ENCODE assay signal across 8 mouse cellular contexts in the genomic region with DNA sequence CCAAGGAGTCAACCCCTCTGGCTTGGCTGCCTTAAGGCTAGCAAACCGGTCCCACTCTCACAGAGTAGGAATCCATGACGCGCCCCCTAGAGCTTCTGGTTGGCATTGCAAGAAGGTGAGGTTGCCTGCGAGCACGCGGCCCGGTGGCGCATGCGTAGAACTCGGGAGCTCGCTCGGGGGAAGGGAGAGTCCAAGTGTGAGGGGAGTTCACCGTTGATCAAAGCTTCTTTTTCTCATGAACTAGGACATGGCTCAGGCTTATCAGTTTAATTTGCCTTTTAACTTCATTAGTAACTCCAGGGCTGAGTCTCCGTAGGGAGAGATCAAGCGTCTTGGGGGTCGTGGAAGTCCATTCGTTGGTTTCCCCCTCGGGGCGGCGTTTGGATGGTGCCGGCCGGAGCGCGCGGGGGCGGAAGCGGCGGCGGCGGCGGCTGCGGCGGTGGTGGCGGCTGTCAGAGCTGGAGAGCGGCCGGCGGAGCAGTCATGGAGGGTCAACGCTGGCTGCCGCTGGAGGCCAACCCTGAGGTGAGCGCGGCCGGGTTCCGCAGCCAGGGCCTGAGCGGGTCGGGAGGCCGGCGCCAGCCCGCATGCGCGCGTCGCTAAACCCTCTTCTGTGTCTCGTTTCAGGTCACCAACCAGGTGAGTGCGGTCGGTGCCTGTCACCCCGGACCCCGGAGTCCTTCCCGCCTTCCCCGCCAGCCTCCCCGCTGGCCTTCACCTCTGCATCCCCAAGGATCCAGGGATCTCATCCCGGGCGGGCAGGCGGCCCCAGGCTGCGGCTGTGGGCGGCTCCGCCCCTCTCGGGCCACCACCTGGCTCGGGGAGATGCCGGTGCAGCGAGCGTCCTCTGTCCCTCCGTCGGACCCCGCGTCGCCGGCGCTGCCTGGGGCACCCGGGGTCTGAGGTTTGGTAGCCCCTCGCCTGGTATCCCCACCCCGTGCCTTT. TPM values are rescaled to one million over a fixed set of nuclear protein-coding genes. Genes with fewer than 3 reads are reported as not detected.
A peak's percentile ranks its signal among the peaks of the same experiment; 100 is the strongest.
DNase-seq lines count a peak whose midpoint lies in the region; ATAC-seq and TF ChIP-seq lines count a peak whose summit lies in the region.

Gene Uchl3, plus strand, starts transcription at position 387 of the 945 bp plus-strand sequence.

- peak; percentile 92 for ATAC-seq in embryonic facial prominence, embryonic 14.5 days (ENCODE audit: low read depth)
- ATAC-seq in limb, embryonic 14.5 days (ENCODE audit: low FRiP score, low read depth): peak; percentile 95
- ATAC-seq in midbrain, postnatal 0 days (ENCODE audit: low FRiP score): peak; percentile 90

- H3K9me3 ChIP-seq in embryonic facial prominence, embryonic 14.5 days (ENCODE audit: control insufficient read depth, low read length): no peaks in the 10 kb centered on the region
- no peaks in the 10 kb centered on the region for H3K9me3 ChIP-seq in limb, embryonic 14.5 days (ENCODE audit: control insufficient read depth, low read length)
- no peaks in the 10 kb centered on the region for H3K9me3 ChIP-seq in midbrain, postnatal 0 days (ENCODE audit: low read length)

- H3K4me1 ChIP-seq in embryonic facial prominence, embryonic 14.5 days (ENCODE audit: control insufficient read depth, insufficient read depth, low read length): no peaks in the 10 kb centered on the region
- H3K4me1 ChIP-seq in limb, embryonic 14.5 days (ENCODE audit: control insufficient read depth, insufficient read depth, low read length): peaks cover 5% of the 10 kb centered on the region; the same call in 1 of the 2 replicates
- H3K4me1 ChIP-seq in midbrain, postnatal 0 days (ENCODE audit: insufficient read depth, low read length): peaks cover 5% of the 10 kb centered on the region; the same call in 1 of the 2 replicates

- H3K4me2 ChIP-seq in embryonic facial prominence, embryonic 14.5 days (ENCODE audit: low read depth, low read length): peak within 1 kb of the TSS; percentile 94
- H3K4me2 ChIP-seq in limb, embryonic 14.5 days (replicated peaks; ENCODE audit: low read depth, low read length, severe bottlenecking): peak within 1 kb of the TSS; percentile 73
- peak within 1 kb of the TSS; percentile 72 for H3K4me2 ChIP-seq in midbrain, postnatal 0 days (ENCODE audit: low read depth, low read length, poor library complexity, severe bottlenecking)

- H3K36me3 ChIP-seq in embryonic facial prominence, embryonic 14.5 days (ENCODE audit: control insufficient read depth, insufficient read depth, low read length): no peaks in the 10 kb centered on the region
- no peaks in the 10 kb centered on the region for H3K36me3 ChIP-seq in limb, embryonic 14.5 days (ENCODE audit: control insufficient read depth, insufficient read depth, low read length)
- no peaks in the 10 kb centered on the region; the same call in 1 of the 2 replicates for H3K36me3 ChIP-seq in midbrain, postnatal 0 days (ENCODE audit: insufficient read depth, low read length)

- peak; percentile 97 for DNase-seq in 3T3-L1 (ENCODE audit: low read depth, low spot score)
- peak; percentile 95 to 97 for DNase-seq in adrenal gland, postnatal 4 days (ENCODE audit: low spot score in 2 of 2)
- DNase-seq in embryonic facial prominence, embryonic 14.5 days (ENCODE audit: low spot score): peak; percentile 95
- DNase-seq in heart, adult 8-10 months (ENCODE audit: low spot score): peak; percentile 96
- peak; percentile 97 for DNase-seq in kidney, adult 9 months
- peak; percentile 95 for DNase-seq in limb, embryonic 14.5 days (ENCODE audit: low spot score)
- peak; percentile 96 for DNase-seq in midbrain, postnatal 0 days (ENCODE audit: low spot score)
- DNase-seq in spleen, postnatal 14 days (ENCODE audit: low spot score in 2 of 2): peak; percentile 94 to 98

- peak within 1 kb of the TSS; percentile 83 for H3K9ac ChIP-seq in embryonic facial prominence, embryonic 14.5 days (ENCODE audit: low read depth, low read length)
- H3K9ac ChIP-seq in limb, embryonic 14.5 days (ENCODE audit: low read depth, low read length, severe bottlenecking): peak within 1 kb of the TSS; percentile 80
- H3K9ac ChIP-seq in midbrain, postnatal 0 days (replicated peaks; ENCODE audit: low read length, poor library complexity, severe bottlenecking): peak within 1 kb of the TSS; percentile 75

- WGBS in embryonic facial prominence, embryonic 14.5 days: 0% methylated on average over 45 of the region's 81 CpGs
- WGBS in limb, embryonic 14.5 days: under 1% methylated on average over 57 of the region's 81 CpGs
- under 1% methylated on average over 63 of the region's 81 CpGs for WGBS in midbrain, postnatal 0 days

- peak within 1 kb of the TSS; percentile 79 for H3K4me3 ChIP-seq in embryonic facial prominence, embryonic 14.5 days (ENCODE audit: low read depth, low read length)
- H3K4me3 ChIP-seq in limb, embryonic 14.5 days (replicated peaks; ENCODE audit: low read length): peak within 1 kb of the TSS; percentile 97
- H3K4me3 ChIP-seq in midbrain, postnatal 0 days (ENCODE audit: low read depth, low read length): peak within 1 kb of the TSS; percentile 82

- H3K27ac ChIP-seq in embryonic facial prominence, embryonic 14.5 days (replicated peaks; ENCODE audit: low read depth, low read length): peak within 1 kb of the TSS; percentile 30
- peak within 1 kb of the TSS; percentile 72 for H3K27ac ChIP-seq in limb, embryonic 14.5 days (replicated peaks; ENCODE audit: low read depth, low read length)
- H3K27ac ChIP-seq in midbrain, postnatal 0 days (ENCODE audit: low read depth, low read length): peak within 1 kb of the TSS; percentile 69

- H3K27me3 ChIP-seq in embryonic facial prominence, embryonic 14.5 days (replicated peaks; ENCODE audit: control insufficient read depth, insufficient read depth, low read length): no peaks in the 10 kb centered on the region
- H3K27me3 ChIP-seq in limb, embryonic 14.5 days (ENCODE audit: control insufficient read depth, insufficient read depth, low read length): no peaks in the 10 kb centered on the region
- no peaks in the 10 kb centered on the region for H3K27me3 ChIP-seq in midbrain, postnatal 0 days (ENCODE audit: insufficient read depth, low read length)

- TF ChIP-seq POLR2A in limb, embryonic 14.5 days (IDR thresholded peaks at IDR 0.05; ENCODE audit: borderline replicate concordance, extremely low read depth, insufficient read depth, insufficient read length): no peak

- peak; percentile 99 for TF ChIP-seq CTCF in midbrain, postnatal 0 days (IDR thresholded peaks at IDR 0.05)

RNA-seq across cellular contexts. Expression of gene Uchl3, which starts in this region (rescaled TPM):
- total RNA-seq in adrenal gland, postnatal 4 days (2021): 10 to 100 TPM; 37.4 to 37.6 TPM
- polyA plus RNA-seq in embryonic facial prominence, embryonic 14.5 days (2014; fragmentation: Nextera tagmentation; extraction: Ambion mirVana): 106 and 114 TPM in 2 replicates
- 10 to 100 TPM; 40.0 to 47.3 (median 43.6) TPM for total RNA-seq in heart, adult 8-10 months (2022)
- polyA plus RNA-seq in limb, embryonic 14.5 days (2012; rRNA removed): 41.4 and 61.5 TPM in 2 replicates
- polyA plus RNA-seq in limb, embryonic 14.5 days (2014; fragmentation: Nextera tagmentation; extraction: Ambion mirVana): 112 and 115 TPM in 2 replicates
- total RNA-seq in midbrain, postnatal 0 days (2014; rRNA removed): 75.7 and 85.0 TPM in 2 replicates
- 261 and 269 TPM in 2 replicates for polyA plus RNA-seq in midbrain, postnatal 0 days (2015; fragmentation: Nextera tagmentation; extraction: Ambion mirVana)

Comparison
In these comparisons a context has a peak if more than half of its experiments do, and no peak if none do; other contexts are left out.
1. Peak in every context shown above with its lines: DNase-seq, ATAC-seq, H3K4me3 ChIP-seq and H3K27ac ChIP-seq.